Mouse (Mus musculus): ENCODE measurements around the gene Dpm3. TPM values are rescaled to one million over a fixed set of nuclear protein-coding genes. Genes with fewer than 3 reads are reported as not detected.
A peak's percentile ranks its signal among the peaks of the same experiment; 100 is the strongest.

The Dpm3 gene
- total and polyA plus RNA-seq, 3 experiments: 52.7 to 228 (median 74.8) TPM

DNA sequence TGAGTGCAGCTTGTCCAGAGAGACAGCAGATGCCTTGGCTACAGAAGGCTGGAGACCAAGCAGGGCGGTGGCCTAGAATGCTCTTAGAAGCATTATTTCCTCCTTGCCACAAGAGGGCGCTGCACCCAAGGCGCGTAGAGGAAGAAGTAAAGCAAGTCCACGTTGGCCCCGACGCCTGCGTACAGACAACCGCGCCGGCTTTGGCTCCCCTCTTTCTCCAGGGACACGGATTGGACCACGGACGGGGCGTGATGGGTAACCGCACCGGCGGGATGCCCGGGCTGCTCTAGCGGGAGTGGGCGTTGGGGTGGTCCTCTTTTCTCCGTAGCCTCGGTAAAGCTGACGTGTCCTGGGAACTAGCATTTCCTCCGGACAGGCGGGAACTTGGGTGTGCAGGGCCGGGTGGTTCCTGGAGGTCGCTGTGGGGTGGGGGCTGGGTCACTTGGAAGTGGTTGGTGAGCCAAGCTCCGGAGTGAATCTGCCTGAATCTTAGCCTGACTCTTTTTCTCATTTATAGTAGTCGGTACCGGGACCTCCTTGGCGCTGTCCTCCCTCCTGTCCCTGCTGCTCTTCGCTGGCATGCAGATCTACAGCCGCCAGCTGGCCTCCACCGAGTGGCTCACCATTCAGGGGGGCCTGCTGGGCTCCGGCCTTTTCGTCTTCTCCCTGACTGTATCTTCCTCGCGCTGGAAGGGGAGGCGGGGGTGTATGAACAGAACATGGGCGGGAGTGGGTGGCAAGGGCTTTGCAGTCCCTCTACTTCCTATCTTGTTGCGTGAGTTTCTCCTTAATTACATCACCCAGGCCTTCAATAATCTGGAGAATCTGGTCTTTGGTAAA is 12.7 kb upstream of the Dpm3 start, which contains the start of gene Trim46:
TSS of gene Trim46 (minus strand) at position 49 of the 840 bp plus-strand sequence.
- Histone ChIP-seq H3K27me3 (replicated peaks) (no peaks in the 10 kb centered on the region), H3K4me2 (ENCODE audit: insufficient read depth, low read depth, poor library complexity, severe bottlenecking) (peak within 1 kb of the TSS; percentile 87), H3K27ac (ENCODE audit: insufficient read depth, low read depth) (peak within 1 kb of the TSS; percentile 48), H3K79me2 (replicated peaks; ENCODE audit: control insufficient read depth, extremely low read depth, insufficient read depth, poor library complexity, severe bottlenecking) (peaks cover 17% of the 10 kb centered on the region), H3K4me3 (replicated peaks in 1 of 3; ENCODE audit: low read depth in 2 of 3, low read length in 2 of 3, poor library complexity in 1 of 3) (peak within 1 kb of the TSS; percentile 75 to 84 (median 80)), H3K36me3 (replicated peaks in 1 of 2; ENCODE audit: control insufficient read depth in 1 of 2, insufficient read depth in 1 of 2, low read length in 1 of 2) (peaks cover 22 to 36% of the 10 kb centered on the region in 2 experiments), H3K9ac (ENCODE audit: insufficient read depth, low read depth) (peak within 1 kb of the TSS; percentile 90), H3K9me3 (replicated peaks; ENCODE audit: low read length) (no peaks in the 10 kb centered on the region), H3K4me1 (ENCODE audit: control insufficient read depth in 1 of 2, insufficient read depth in 2 of 2) (peaks cover 10 to 72% of the 10 kb centered on the region in 2 experiments)
- dilution Hi-C loops (cut with MboI; ENCODE audit: extremely low pct_ligation_motif_present, extremely low pct_unique_long_range_greater_than_20kb, low sequenced_read_pairs) (no loop called here), in situ Hi-C loops (cut with MboI; ENCODE audit: low pct_ligation_motif_present, low pct_unique_long_range_greater_than_20kb, low sequenced_read_pairs) (loop anchor here (5.0 kb wide), 1 partner anchor 51 kb away; no protein-coding TSS in a partner anchor)
- peak; percentile 79 for TF ChIP-seq NELFE (IDR thresholded peaks at IDR 0.05; ENCODE audit: low read depth, low read length)
- TF ChIP-seq MYC (IDR thresholded peaks at IDR 0.05; ENCODE audit: low read depth, low read length): peak; percentile 92; the same call in 1 of the 2 replicates
- TF ChIP-seq CTCF (conservative IDR thresholded peaks at IDR 0.05 in 1 of 2, IDR thresholded peaks at IDR 0.05 in 1 of 2; ENCODE audit: low read depth in 2 of 2, low read length in 2 of 2): peak; percentile 78 to 92
- peak; percentile 86 for TF ChIP-seq SIN3A (IDR thresholded peaks at IDR 0.05; ENCODE audit: low read length)
- TF ChIP-seq ETS1 (conservative IDR thresholded peaks at IDR 0.05; ENCODE audit: low read depth, low read length): no peak
- TF ChIP-seq KAT2A (IDR thresholded peaks at IDR 0.05; ENCODE audit: insufficient replicate concordance, low read length): peak; percentile 64; the same call in 1 of the 2 replicates
- TF ChIP-seq SMC3 (IDR thresholded peaks at IDR 0.05; ENCODE audit: low read depth, low read length): peak; percentile 60
- TF ChIP-seq E2F4 (IDR thresholded peaks at IDR 0.05; ENCODE audit: insufficient replicate concordance, low read depth, low read length): peak; percentile 66; the same call in 1 of the 2 replicates
- TF ChIP-seq UBTF (IDR thresholded peaks at IDR 0.05; ENCODE audit: low read depth, low read length): peak; percentile 60; the same call in 1 of the 2 replicates
- TF ChIP-seq MAZ (IDR thresholded peaks at IDR 0.05; ENCODE audit: low read depth, low read length): no peak
- TF ChIP-seq HCFC1 (IDR thresholded peaks at IDR 0.05; ENCODE audit: low read depth, low read length): peak; percentile 76
- TF ChIP-seq NRF1 (IDR thresholded peaks at IDR 0.05; ENCODE audit: low read depth, low read length): peak; percentile 87
- peak; percentile 87 for TF ChIP-seq POLR2A (IDR thresholded peaks at IDR 0.05; ENCODE audit: low read depth, low read length)
- TF ChIP-seq TBP (conservative IDR thresholded peaks at IDR 0.05; ENCODE audit: low read depth, low read length): peak; percentile 64
- peak; percentile 56 for TF ChIP-seq RAD21 (IDR thresholded peaks at IDR 0.05; ENCODE audit: low read depth, low read length)
- TF ChIP-seq JUND (conservative IDR thresholded peaks at IDR 0.05; ENCODE audit: low read depth, low read length): no peak
- peak; percentile 81 for TF ChIP-seq ELF1 (IDR thresholded peaks at IDR 0.05; ENCODE audit: low read depth, low read length)
- no peak; the same call in 1 of the 2 replicates for TF ChIP-seq BHLHE40 (IDR thresholded peaks at IDR 0.05; ENCODE audit: low read depth, low read length)
- no peak for TF ChIP-seq CHD2 (IDR thresholded peaks at IDR 0.05; ENCODE audit: low read length)
- no peak for TF ChIP-seq MAFK (IDR thresholded peaks at IDR 0.05; ENCODE audit: insufficient replicate concordance, low read length)
- no peak for TF ChIP-seq PAX5 (IDR thresholded peaks at IDR 0.05; ENCODE audit: low read length)
- TF ChIP-seq MXI1 (IDR thresholded peaks at IDR 0.05; ENCODE audit: low read depth, low read length): peak; percentile 88; the same call in 1 of the 2 replicates
- TF ChIP-seq MEF2A (IDR thresholded peaks at IDR 0.05; ENCODE audit: borderline replicate concordance, low read depth, low read length): 0 out of 2 replicates have a peak, but pooled peaks have one; percentile 15
- TF ChIP-seq GABPA (IDR thresholded peaks at IDR 0.05; ENCODE audit: insufficient replicate concordance, low read depth, low read length): peak; percentile 20; the same call in 1 of the 2 replicates
- peak; percentile 64; the same call in 1 of the 2 replicates for TF ChIP-seq ZMIZ1 (IDR thresholded peaks at IDR 0.05; ENCODE audit: low read depth, low read length)
- no peak for TF ChIP-seq CHD1 (IDR thresholded peaks at IDR 0.05; ENCODE audit: low read depth, low read length)
- TF ChIP-seq TCF12 (IDR thresholded peaks at IDR 0.05; ENCODE audit: low read depth, low read length): peak; percentile 77
- TF ChIP-seq ZKSCAN1 (IDR thresholded peaks at IDR 0.05; ENCODE audit: borderline replicate concordance, low read depth, low read length): no peak
- DNase-seq (ENCODE audit: extremely low read depth): peak; percentile 94

Measured in CH12.LX (cell line).